In genomic region chr9:56637403-56637857, GRCm38 (mm10) we compare ENCODE assay signal across 8 mouse cellular contexts.
DNase-seq lines count a peak whose midpoint lies in the region; ATAC-seq and TF ChIP-seq lines count a peak whose summit lies in the region.

No protein-coding gene starts in this region.

- H3K27ac ChIP-seq in kidney, embryonic 15.5 days, result no peak overlapping the region
- H3K27ac ChIP-seq in kidney, adult 2 months (ENCODE audit: insufficient read depth, low read depth, low read length), result no peak overlapping the region
- no peak overlapping the region for H3K27ac ChIP-seq in embryonic facial prominence, embryonic 15.5 days (replicated peaks)
- H3K27ac ChIP-seq in intestine, embryonic 15.5 days, result no peak overlapping the region
- no peak overlapping the region for H3K27ac ChIP-seq in midbrain, embryonic 11.5 days (ENCODE audit: low read depth, low read length)

- 2% methylated on average over 28 of the region's 29 CpGs for WGBS in kidney, embryonic 15.5 days
- 5% methylated on average over 29 of the region's 29 CpGs for WGBS in kidney, adult 2 months
- whole genome bisulfite sequencing in embryonic facial prominence, embryonic 15.5 days, result 3% methylated on average over 29 of the region's 29 CpGs
- WGBS in intestine, embryonic 15.5 days, result 3% methylated on average over 29 of the region's 29 CpGs
- 1% methylated on average over 27 of the region's 29 CpGs for WGBS in midbrain, embryonic 11.5 days

- no peaks in the 10 kb centered on the region for H3K36me3 ChIP-seq in kidney, embryonic 15.5 days
- no peaks in the 10 kb centered on the region for H3K36me3 ChIP-seq in kidney, adult 2 months (ENCODE audit: control insufficient read depth, insufficient read depth, low read length)
- no peaks in the 10 kb centered on the region for H3K36me3 ChIP-seq in embryonic facial prominence, embryonic 15.5 days
- no peaks in the 10 kb centered on the region for H3K36me3 ChIP-seq in intestine, embryonic 15.5 days
- no peaks in the 10 kb centered on the region for H3K36me3 ChIP-seq in midbrain, embryonic 11.5 days (ENCODE audit: control insufficient read depth, insufficient read depth, low read length)

- DNase-seq in kidney, adult 2 months, result no peak
- DNase-seq in midbrain, embryonic 11.5 days (ENCODE audit: low spot score, missing footprints), result peak; percentile 79
- no peak for DNase-seq in embryo, embryonic 11 days
- DNase-seq in adrenal gland, postnatal 25 days, result no peak
- DNase-seq in adrenal gland, postnatal 14 days, result no peak

- H3K9ac ChIP-seq in kidney, embryonic 15.5 days, result no peak overlapping the region
- H3K9ac ChIP-seq in embryonic facial prominence, embryonic 15.5 days, result no peak overlapping the region
- no peak overlapping the region for H3K9ac ChIP-seq in intestine, embryonic 15.5 days
- no peak overlapping the region for H3K9ac ChIP-seq in midbrain, embryonic 11.5 days (ENCODE audit: low read length)

- H3K4me1 ChIP-seq in kidney, embryonic 15.5 days, result peaks cover 33% of the 10 kb centered on the region
- H3K4me1 ChIP-seq in kidney, adult 2 months (ENCODE audit: control insufficient read depth, insufficient read depth, low read length), result no peaks in the 10 kb centered on the region
- H3K4me1 ChIP-seq in embryonic facial prominence, embryonic 15.5 days, result peaks cover 35% of the 10 kb centered on the region
- peaks cover 17% of the 10 kb centered on the region for H3K4me1 ChIP-seq in intestine, embryonic 15.5 days (replicated peaks)
- peaks cover 4% of the 10 kb centered on the region; the same call in 1 of the 2 replicates for H3K4me1 ChIP-seq in midbrain, embryonic 11.5 days (ENCODE audit: control insufficient read depth, insufficient read depth, low read length)

- no peak for TF ChIP-seq POLR2A in kidney, adult 2 months (IDR thresholded peaks at IDR 0.05; ENCODE audit: low read depth, low read length)

- H3K27me3 ChIP-seq in kidney, embryonic 15.5 days, result peaks cover 91% of the 10 kb centered on the region
- H3K27me3 ChIP-seq in kidney, adult 2 months (replicated peaks; ENCODE audit: control insufficient read depth, insufficient read depth, low read length), result no peaks in the 10 kb centered on the region; the same call in 1 of the 2 replicates
- H3K27me3 ChIP-seq in embryonic facial prominence, embryonic 15.5 days, result peaks cover 62% of the 10 kb centered on the region
- peaks cover 48% of the 10 kb centered on the region for H3K27me3 ChIP-seq in intestine, embryonic 15.5 days (replicated peaks)
- H3K27me3 ChIP-seq in midbrain, embryonic 11.5 days (ENCODE audit: control insufficient read depth, insufficient read depth, low read length), result peaks cover 30% of the 10 kb centered on the region

- H3K4me3 ChIP-seq in kidney, embryonic 15.5 days (replicated peaks), result peak overlapping the region; percentile 26
- H3K4me3 ChIP-seq in kidney, adult 2 months (ENCODE audit: insufficient read depth, low read depth, low read length), result no peak overlapping the region
- peak overlapping the region; percentile 22 for H3K4me3 ChIP-seq in embryonic facial prominence, embryonic 15.5 days (replicated peaks)
- no peak overlapping the region for H3K4me3 ChIP-seq in intestine, embryonic 15.5 days (replicated peaks)
- H3K4me3 ChIP-seq in midbrain, embryonic 11.5 days (ENCODE audit: low read depth, low read length), result no peak overlapping the region

- H3K4me2 ChIP-seq in kidney, embryonic 15.5 days, result peak overlapping the region; percentile 54
- H3K4me2 ChIP-seq in embryonic facial prominence, embryonic 15.5 days (replicated peaks), result peak overlapping the region; percentile 49
- H3K4me2 ChIP-seq in intestine, embryonic 15.5 days (replicated peaks), result peak overlapping the region; percentile 49
- H3K4me2 ChIP-seq in midbrain, embryonic 11.5 days, result no peak overlapping the region

- ATAC-seq in kidney, embryonic 15.5 days (replicated peaks; ENCODE audit: low FRiP score), result no peak
- ATAC-seq in embryonic facial prominence, embryonic 15.5 days (ENCODE audit: insufficient number of reproducible peaks, low FRiP score, low TSS enrichment, low read depth), result no peak
- ATAC-seq in intestine, embryonic 15.5 days, result no peak
- no peak for ATAC-seq in midbrain, embryonic 11.5 days (ENCODE audit: low FRiP score)

- no peaks in the 10 kb centered on the region for H3K9me3 ChIP-seq in kidney, embryonic 15.5 days (replicated peaks)
- H3K9me3 ChIP-seq in embryonic facial prominence, embryonic 15.5 days (replicated peaks), result no peaks in the 10 kb centered on the region
- no peaks in the 10 kb centered on the region for H3K9me3 ChIP-seq in intestine, embryonic 15.5 days
- no peaks in the 10 kb centered on the region for H3K9me3 ChIP-seq in midbrain, embryonic 11.5 days (ENCODE audit: control insufficient read depth, low read length)

- TF ChIP-seq CTCF in kidney, adult 2 months (conservative IDR thresholded peaks at IDR 0.05; ENCODE audit: insufficient read depth, insufficient read length, low read depth, low read length), result no peak

Comparison
In these comparisons a context has a peak if more than half of its experiments do, and no peak if none do; other contexts are left out.
1. H3K4me3 ChIP-seq: peak in kidney, embryonic 15.5 days (single experiment) and embryonic facial prominence, embryonic 15.5 days (single experiment); none in kidney, adult 2 months (single experiment), intestine, embryonic 15.5 days (single experiment) and midbrain, embryonic 11.5 days (single experiment).